Mouse (Mus musculus) brain, adult 2 months (tissue): ENCODE measurements at regions not wholly inside any gene's neighbourhood (a gene's known extent, or its start where the extent isn't known, plus 50 kb on each side); places are given as distances from the start of the nearest gene placed in this dataset.
A peak's percentile ranks its signal among the peaks of the same experiment; 100 is the strongest.
"Not testable (repeated sequence)": the region's sequence is repeated elsewhere in the genome, so short reads cannot be mapped to it uniquely, and the experiment has no call there.

ENCODE experiments used
- DNase-seq: peaks from one replicate; pipeline ENCODE4 v3.0.0; 2011; ENCODE audit warnings: low read depth, low spot score

DNA sequence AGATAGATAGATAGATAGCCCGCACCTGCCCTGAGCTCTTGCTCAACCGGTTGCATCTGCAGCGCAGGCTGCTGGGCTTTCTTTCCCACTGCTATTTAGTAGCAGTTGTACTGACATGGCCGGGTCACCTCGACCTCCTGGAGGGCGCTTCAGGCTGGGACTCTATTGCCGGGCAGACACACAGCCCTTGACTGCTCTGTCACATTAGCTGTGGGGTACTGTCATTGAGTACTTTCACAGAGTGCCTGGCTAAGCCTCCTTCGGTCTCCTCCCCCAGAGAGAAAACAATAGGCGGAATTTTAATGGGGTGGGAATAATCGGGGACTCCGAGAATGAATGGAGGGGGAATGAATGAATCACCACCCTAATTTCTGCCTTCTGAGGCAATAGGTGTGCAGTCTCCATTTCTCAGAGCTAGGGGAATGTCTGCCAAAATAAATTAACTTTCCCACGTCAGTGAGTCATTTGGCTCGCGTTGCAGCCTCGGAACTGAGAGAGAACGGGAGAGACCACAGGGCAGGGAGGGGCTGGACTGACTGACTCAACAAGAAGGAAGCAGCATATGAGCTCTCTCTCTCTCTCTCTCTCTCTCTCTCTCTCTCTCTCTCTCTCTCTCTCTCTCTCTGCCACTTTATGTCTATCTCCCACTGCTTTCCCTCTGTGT, 101.6 kb upstream of the Med13l start:
- DNase-seq = peak; percentile 93

- peak; percentile 12 for DNase-seq
Measured at GRCm38 (mm10) chr5:118459391-118459792, 101.1 kb upstream of the Med13l start.

DNA sequence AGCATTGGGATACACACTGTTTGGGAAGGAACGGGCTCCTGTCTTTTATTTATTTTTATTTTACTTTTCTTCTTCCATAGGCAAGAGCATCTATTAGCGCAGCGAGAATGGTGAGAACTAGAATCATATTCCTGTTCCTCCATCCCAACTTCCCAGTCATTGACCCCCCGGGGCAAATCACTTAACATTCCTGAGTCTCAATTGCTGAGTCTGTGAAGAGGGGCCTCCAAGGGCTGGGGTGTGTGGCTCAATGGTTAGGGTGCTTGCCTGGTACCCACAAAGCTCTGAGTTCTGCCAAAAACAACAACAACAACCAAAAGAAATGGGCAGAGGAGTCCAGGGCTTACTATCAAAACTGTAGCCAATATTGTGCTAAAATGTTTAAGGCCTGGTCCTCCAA, 98.5 kb upstream of the Med13l start:
- DNase-seq = no peak

DNA sequence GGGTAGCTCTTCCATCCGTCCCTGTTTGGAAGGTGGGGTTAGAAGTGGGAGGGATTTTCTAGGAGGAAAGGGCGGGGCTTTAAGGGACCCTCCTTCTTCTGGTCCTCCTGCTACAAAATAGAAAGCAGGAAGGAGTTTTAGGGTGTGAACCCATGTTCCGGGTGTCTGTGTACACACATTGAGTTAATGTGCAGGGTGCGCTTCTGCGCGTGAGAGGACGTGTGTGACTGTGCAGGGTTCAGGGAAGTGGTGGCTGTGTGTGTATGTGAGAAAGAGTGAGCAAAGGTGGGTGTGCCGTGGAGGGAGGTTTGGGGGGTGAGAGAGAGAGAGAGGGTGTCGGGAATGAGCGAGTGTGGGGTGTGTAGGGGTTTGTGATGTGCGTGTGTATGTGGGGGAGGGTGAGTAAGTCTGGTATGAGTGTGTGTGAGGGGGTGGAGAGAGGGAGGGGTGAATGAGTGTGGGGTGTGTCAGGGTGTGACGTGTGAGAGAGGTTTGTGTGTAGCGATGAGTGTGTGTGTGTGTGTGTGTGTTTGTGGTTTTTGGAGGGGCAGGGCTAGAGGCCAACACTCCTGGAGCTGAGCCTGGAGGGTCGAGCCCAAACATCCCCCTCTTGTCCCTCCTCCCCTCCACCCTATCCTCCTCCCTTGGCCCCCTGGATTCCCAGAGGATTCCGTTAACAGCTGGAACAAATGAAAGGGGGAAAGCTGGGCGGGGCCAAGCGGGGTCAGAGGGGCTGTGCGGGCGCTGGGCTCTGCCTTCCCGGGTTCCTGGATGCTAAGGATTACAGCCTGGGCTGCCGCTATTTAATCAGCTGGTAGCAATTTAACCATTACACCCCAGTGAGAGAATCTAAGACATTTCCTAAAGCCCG, 95.3 kb upstream of the Med13l start:
- DNase-seq = peak; percentile 29

- DNase-seq = no peak
Measured at GRCm38 (mm10) chr5:118465991-118466750, 94.3 kb upstream of the Med13l start.

GRCm38 (mm10) chr5:118468739-118469138, 91.7 kb upstream of the Med13l start:
- no peak for DNase-seq

- DNase-seq = no peak
Measured at GRCm38 (mm10) chr5:118471569-118471968, 88.9 kb upstream of the Med13l start.

- no peak for DNase-seq
Measured at GRCm38 (mm10) chr5:118472291-118472690, 88.2 kb upstream of the Med13l start.

- peak; percentile 36 for DNase-seq
Measured at GRCm38 (mm10) chr5:118473128-118473730, 87.2 kb upstream of the Med13l start.

DNA sequence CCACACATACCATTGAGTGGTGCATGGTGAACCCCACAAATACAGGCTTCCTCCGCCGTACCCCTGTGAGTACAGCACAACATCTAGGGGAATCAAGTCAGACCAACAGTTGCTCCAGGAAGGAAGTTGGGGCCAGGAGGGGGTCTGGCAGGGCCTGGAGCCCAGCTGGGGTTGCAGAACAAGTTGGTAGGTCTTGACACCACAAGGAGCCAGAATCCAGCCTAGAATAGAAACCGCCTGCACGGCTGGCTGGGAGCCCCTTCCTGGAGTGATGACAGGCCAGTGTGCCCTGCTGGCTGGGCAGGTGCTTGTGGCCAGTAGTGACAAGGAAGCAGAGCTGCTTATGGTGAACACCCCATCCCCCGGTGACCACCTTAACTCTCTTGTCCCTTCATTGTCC, 83.9 kb upstream of the Med13l start:
- no peak for DNase-seq

DNA sequence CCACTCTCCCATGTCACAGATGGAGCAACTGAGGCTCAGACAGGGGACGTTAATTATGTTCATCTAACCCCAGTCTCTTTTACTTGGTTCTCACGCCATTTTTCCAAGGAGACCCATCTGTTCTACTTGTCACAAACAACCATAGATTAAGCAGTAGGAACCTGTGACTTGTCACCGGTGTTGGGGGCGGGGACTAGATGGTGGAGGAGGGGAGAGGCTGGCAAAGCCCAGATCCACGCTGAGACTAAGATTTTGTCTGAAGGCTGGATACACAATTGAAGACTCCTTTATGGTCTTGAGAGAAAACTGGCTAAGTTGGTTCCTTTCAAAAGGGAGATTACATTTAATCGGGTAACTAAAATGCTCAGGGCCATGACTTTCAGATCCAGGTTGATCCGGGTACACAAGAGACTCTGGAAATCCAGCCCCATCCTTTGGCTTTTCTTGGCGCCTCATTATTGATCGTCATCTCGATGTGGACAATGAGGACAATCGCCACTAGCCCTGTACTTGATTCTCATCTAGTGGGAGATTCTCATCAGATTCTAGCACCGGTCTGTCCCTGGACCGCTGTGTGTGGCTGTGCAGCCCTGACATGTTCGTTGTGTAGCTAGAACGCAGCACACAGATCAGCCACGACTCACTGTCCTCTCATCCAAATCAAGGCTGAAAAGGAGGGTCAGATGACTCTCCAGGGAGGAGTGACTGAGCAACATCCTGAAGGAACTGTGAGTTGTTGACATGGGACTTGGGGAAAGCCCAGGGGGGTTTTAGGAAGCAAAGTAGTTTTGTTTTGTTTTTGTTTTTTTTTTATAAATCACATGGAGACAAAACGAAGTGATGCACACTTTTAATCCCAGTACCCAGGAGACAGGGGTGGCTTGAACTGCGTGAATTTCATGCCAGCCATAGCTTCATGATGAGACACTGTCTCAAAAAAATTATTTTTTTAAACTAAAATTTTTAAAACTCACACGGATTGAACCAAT, 83.1 kb upstream of the Med13l start:
- DNase-seq = no peak

GRCm38 (mm10) chr5:118478120-118478768, 82.2 kb upstream of the Med13l start:
- peak; percentile 77 for DNase-seq

DNA sequence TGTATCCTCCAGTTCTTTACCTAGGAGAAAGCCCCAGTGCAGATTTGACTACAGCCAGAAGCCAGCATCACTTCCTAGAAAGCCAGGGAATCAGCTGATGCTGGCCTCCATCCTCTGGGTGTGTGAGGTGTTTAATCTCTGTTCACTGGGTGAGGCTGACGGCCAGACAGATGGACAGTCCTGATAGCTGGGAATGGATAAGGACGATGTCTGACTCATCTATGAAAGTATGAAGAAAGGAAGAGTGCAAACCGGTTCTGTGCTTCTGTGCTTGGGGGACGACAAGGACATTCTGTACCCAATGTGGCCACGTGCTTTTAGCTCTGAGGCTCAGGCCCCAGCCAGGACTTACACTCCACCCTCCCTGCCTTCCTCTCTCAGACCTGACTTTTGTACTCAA, 80.5 kb upstream of the Med13l start:
- no peak for DNase-seq

- no peak for DNase-seq
Measured at GRCm38 (mm10) chr5:118480965-118481793, 79.3 kb upstream of the Med13l start.

- no peak for DNase-seq
Measured at GRCm38 (mm10) chr5:118481794-118482049, 78.8 kb upstream of the Med13l start.

DNA sequence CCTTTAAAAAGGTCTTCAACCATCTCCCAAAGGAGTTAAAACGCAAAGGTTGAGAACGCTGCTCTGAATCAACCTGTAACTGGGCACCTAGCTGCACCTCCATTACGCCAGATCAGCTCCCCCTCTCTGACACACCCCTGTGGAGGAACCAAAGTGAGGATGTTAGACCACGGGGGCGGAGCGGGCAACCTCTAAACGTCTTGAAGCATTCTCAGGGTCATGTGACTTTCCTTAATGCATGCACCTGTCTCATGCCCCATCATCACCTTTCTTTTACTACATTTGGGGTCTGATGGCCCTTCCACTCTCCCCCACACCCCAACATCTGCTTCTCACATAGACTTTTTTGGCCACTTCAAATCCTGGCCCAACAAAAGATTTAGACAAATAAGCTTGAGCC, 77.9 kb upstream of the Med13l start:
- no peak for DNase-seq

DNA sequence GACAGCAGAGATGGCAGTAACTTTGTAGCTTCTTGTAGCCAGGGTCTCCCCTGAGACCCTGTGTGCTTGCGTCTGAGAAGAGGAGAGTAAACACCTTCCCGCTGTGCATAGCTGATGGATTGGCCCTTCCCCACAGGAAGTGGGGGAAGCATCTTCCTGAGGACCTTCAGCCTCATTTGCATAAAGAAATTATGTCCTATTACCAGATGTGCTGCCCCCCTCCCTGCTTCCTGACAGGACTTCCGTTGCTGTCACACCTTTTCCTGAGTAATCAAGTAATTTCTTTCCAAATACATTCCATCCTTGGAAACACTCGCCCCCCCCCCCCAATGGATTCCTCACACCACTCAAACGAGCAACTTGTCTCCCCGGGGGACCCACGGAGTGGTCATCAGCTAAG, 77.5 kb upstream of the Med13l start:
- DNase-seq = no peak

- no peak for DNase-seq
Measured at GRCm38 (mm10) chr5:118483532-118483931, 76.9 kb upstream of the Med13l start.

GRCm38 (mm10) chr5:118485191-118485590, 75.3 kb upstream of the Med13l start:
- peak; percentile 26 for DNase-seq

DNA sequence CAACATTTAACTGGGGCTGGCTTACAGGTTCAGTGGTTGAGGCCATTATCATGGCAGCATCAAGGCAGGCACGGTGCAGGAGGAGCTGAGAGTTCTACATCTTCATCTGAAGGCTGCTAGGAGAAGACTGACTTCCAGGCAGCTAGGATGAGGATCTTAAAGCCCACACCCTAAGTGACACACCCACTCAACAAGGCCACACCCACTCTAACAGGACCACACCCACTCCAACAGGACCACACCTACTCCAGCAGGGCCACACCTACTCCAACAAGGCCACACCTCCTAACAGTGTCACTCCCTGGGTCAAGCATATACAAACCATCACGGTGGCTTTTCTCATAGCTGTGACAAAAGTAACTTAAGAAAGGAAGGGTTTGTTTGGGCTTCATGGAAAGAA, 68.0 kb upstream of the Med13l start:
- DNase-seq = not testable (repeated sequence)
